Mouse (Mus musculus): ENCODE results near the gene Emc10. TPM values are rescaled to one million over a fixed set of nuclear protein-coding genes. Genes with fewer than 3 reads are reported as not detected.

Gene Emc10
- total and polyA plus RNA-seq, 3 experiments: 91.4 to 149 TPM; not detected in 1

- Histone ChIP-seq H3K27ac (ENCODE audit: control insufficient read depth, low read depth, low read length) (no peak overlapping the region), H3K4me3 (ENCODE audit: control insufficient read depth in 1 of 2, insufficient read depth in 1 of 2, low read depth in 2 of 2, low read length in 2 of 2) (no peak overlapping the region), H3K4me1 (ENCODE audit: control insufficient read depth in 1 of 2, insufficient read depth in 2 of 2, low read length in 2 of 2) (no peaks in the 10 kb centered on the region), H3K9ac (ENCODE audit: control insufficient read depth, low read depth, low read length, poor library complexity, severe bottlenecking) (no peak overlapping the region), H3K36me3 (ENCODE audit: control insufficient read depth in 1 of 2, insufficient read depth in 2 of 2, low read length in 2 of 2) (no peaks in the 10 kb centered on the region; a peak in 1 of 4 replicates), H3K79me2 (ENCODE audit: control insufficient read depth, insufficient read depth, low read length, poor library complexity) (no peaks in the 10 kb centered on the region), H3K9me3 (replicated peaks; ENCODE audit: insufficient read depth, low read length) (no peaks in the 10 kb centered on the region), H3K27me3 (ENCODE audit: control insufficient read depth in 1 of 2, insufficient read depth in 2 of 2, low read length in 2 of 2) (no peaks in the 10 kb centered on the region)
- TF ChIP-seq POLR2A (IDR thresholded peaks at IDR 0.05; ENCODE audit: control insufficient read depth in 1 of 2, insufficient read depth in 1 of 2, low read depth in 1 of 2, low read length in 2 of 2, poor library complexity in 1 of 2) (no peak), E2F4 (IDR thresholded peaks at IDR 0.05; ENCODE audit: borderline replicate concordance, low read depth, low read length) (no peak), POLR2AphosphoS5 (IDR thresholded peaks at IDR 0.05; ENCODE audit: borderline replicate concordance, low read depth, low read length) (no peak), ZKSCAN1 (IDR thresholded peaks at IDR 0.05; ENCODE audit: low read depth, low read length) (no peak), RAD21 (IDR thresholded peaks at IDR 0.05; ENCODE audit: low read depth, low read length) (no peak), NELFE (IDR thresholded peaks at IDR 0.05; ENCODE audit: low read depth, low read length) (no peak), MAX (IDR thresholded peaks at IDR 0.05; ENCODE audit: low read length) (no peak), SIN3A (IDR thresholded peaks at IDR 0.05; ENCODE audit: low read length) (no peak), ZC3H11A (IDR thresholded peaks at IDR 0.05; ENCODE audit: low read depth, low read length) (no peak)
- DNase-seq (ENCODE audit: low read depth, low spot score): no peak
Measured at GRCm38 (mm10) chr7:44488545-44488944, 7.8 kb downstream of the Emc10 start.

- H3K27me3 ChIP-seq (ENCODE audit: control insufficient read depth in 1 of 2, insufficient read depth in 2 of 2, low read length in 2 of 2): no peaks in the 10 kb centered on the region
- H3K36me3 ChIP-seq (ENCODE audit: control insufficient read depth in 1 of 2, insufficient read depth in 2 of 2, low read length in 2 of 2): no peaks in the 10 kb centered on the region; a peak in 2 of 4 replicates
- no peak for DNase-seq (ENCODE audit: low read depth, low spot score)
- no peak overlapping the region for H3K4me3 ChIP-seq (ENCODE audit: control insufficient read depth in 1 of 2, insufficient read depth in 1 of 2, low read depth in 2 of 2, low read length in 2 of 2)
- H3K79me2 ChIP-seq (ENCODE audit: control insufficient read depth, insufficient read depth, low read length, poor library complexity): no peaks in the 10 kb centered on the region
- no peak overlapping the region for H3K9ac ChIP-seq (ENCODE audit: control insufficient read depth, low read depth, low read length, poor library complexity, severe bottlenecking)
- peaks cover 0 to 5% of the 10 kb centered on the region in 2 experiments; a peak in 2 of 4 replicates for H3K4me1 ChIP-seq (ENCODE audit: control insufficient read depth in 1 of 2, insufficient read depth in 2 of 2, low read length in 2 of 2)
- H3K27ac ChIP-seq (ENCODE audit: control insufficient read depth, low read depth, low read length): no peak overlapping the region
- no peak for TF ChIP-seq TAL1 (IDR thresholded peaks at IDR 0.05; ENCODE audit: low read length)
- TF ChIP-seq USF2 (IDR thresholded peaks at IDR 0.05; ENCODE audit: borderline replicate concordance in 1 of 2, insufficient read depth in 1 of 2, low read depth in 1 of 2, low read length in 2 of 2): no peak
- no peak for TF ChIP-seq ETS1 (IDR thresholded peaks at IDR 0.05; ENCODE audit: low read depth, low read length)
- no peak for TF ChIP-seq MAX (IDR thresholded peaks at IDR 0.05; ENCODE audit: low read length)
- TF ChIP-seq GABPA (IDR thresholded peaks at IDR 0.05; ENCODE audit: low read depth, low read length): no peak
- H3K9me3 ChIP-seq (replicated peaks; ENCODE audit: insufficient read depth, low read length): no peaks in the 10 kb centered on the region
Measured at GRCm38 (mm10) chr7:44487936-44488335, 8.4 kb downstream of the Emc10 start.

- TF ChIP-seq POLR2AphosphoS2 (IDR thresholded peaks at IDR 0.05; ENCODE audit: low read length): 0 out of 2 replicates have a peak, but pooled peaks have one; percentile 33
- no peak for TF ChIP-seq CTCF (IDR thresholded peaks at IDR 0.05 in 2 of 3, conservative IDR thresholded peaks at IDR 0.05 in 1 of 3; ENCODE audit: control insufficient read depth in 1 of 3, insufficient read depth in 1 of 3, low read depth in 2 of 3, low read length in 3 of 3, poor library complexity in 1 of 3, severe bottlenecking in 1 of 3)
- Histone ChIP-seq H3K36me3 (ENCODE audit: control insufficient read depth in 1 of 2, insufficient read depth in 2 of 2, low read length in 2 of 2) (peaks cover 0 to 6% of the 10 kb centered on the region in 2 experiments; a peak in 2 of 4 replicates), H3K27ac (ENCODE audit: control insufficient read depth, low read depth, low read length) (no peak overlapping the region), H3K9ac (ENCODE audit: control insufficient read depth, low read depth, low read length, poor library complexity, severe bottlenecking) (no peak overlapping the region), H3K27me3 (ENCODE audit: control insufficient read depth in 1 of 2, insufficient read depth in 2 of 2, low read length in 2 of 2) (no peaks in the 10 kb centered on the region), H3K4me3 (ENCODE audit: control insufficient read depth in 1 of 2, insufficient read depth in 1 of 2, low read depth in 2 of 2, low read length in 2 of 2) (no peak overlapping the region), H3K79me2 (ENCODE audit: control insufficient read depth, insufficient read depth, low read length, poor library complexity) (no peaks in the 10 kb centered on the region), H3K4me1 (ENCODE audit: control insufficient read depth in 1 of 2, insufficient read depth in 2 of 2, low read length in 2 of 2) (peaks cover 4 to 13% of the 10 kb centered on the region in 2 experiments), H3K9me3 (replicated peaks; ENCODE audit: insufficient read depth, low read length) (no peaks in the 10 kb centered on the region)
- no peak for DNase-seq (ENCODE audit: low read depth, low spot score)
Measured at GRCm38 (mm10) chr7:44486927-44487575, 9.3 kb downstream of the Emc10 start.
